Mouse (Mus musculus) MEL (cell line): ENCODE measurements at regions not wholly inside any gene's neighbourhood (a gene's known extent, or its start where the extent isn't known, plus 50 kb on each side); places are given as distances from the start of the nearest gene placed in this dataset.

ENCODE experiments used
- DNase-seq: peaks from one replicate; pipeline ENCODE4 v3.0.0; 2011; ENCODE audit warnings: low read depth, low spot score
- H3K27ac ChIP-seq: 2 replicates; pipeline ENCODE4 v1.5.1; 2012; ENCODE audit warnings: low read depth, mild to moderate bottlenecking, control low read depth, low read length, moderate library complexity; ENCODE audit not compliant: control insufficient read depth
- H3K27me3 ChIP-seq, 2 experiments: fragments of 150-350 bp in 1 of 2; sonication (generic) in 1 of 2; 2 replicates each; pipeline ENCODE4 v1.6.1; 2012; ENCODE audit warnings: low read length in 2 of 2, mild to moderate bottlenecking in 2 of 2, improper control_type of control experiment in 1 of 2, moderate library complexity in 1 of 2; ENCODE audit not compliant: insufficient read depth in 2 of 2, control insufficient read depth in 1 of 2
- H3K36me3 ChIP-seq, 2 experiments: 2 replicates each; pipeline ENCODE4 v1.6.1; 2012 to 2014; ENCODE audit warnings: low read length in 2 of 2, improper control_type of control experiment in 1 of 2, inconsistent platforms in 1 of 2, mild to moderate bottlenecking in 1 of 2; ENCODE audit not compliant: insufficient read depth in 2 of 2, control insufficient read depth in 1 of 2
- H3K4me1 ChIP-seq, 2 experiments: fragments of 150-350 bp in 1 of 2; sonication (generic) in 1 of 2; 2 replicates each; pipeline ENCODE4 v1.6.1; 2012; ENCODE audit warnings: low read length in 2 of 2, improper control_type of control experiment in 1 of 2, mild to moderate bottlenecking in 1 of 2; ENCODE audit not compliant: insufficient read depth in 2 of 2, control insufficient read depth in 1 of 2
- H3K4me3 ChIP-seq, 2 experiments: fragments of 150-350 bp in 1 of 2; sonication (generic) in 1 of 2; 2 replicates each; pipeline ENCODE4 v1.5.1; 2012; ENCODE audit warnings: low read depth in 2 of 2, low read length in 2 of 2, mild to moderate bottlenecking in 2 of 2, moderate library complexity in 2 of 2, control low read depth in 1 of 2, improper control_type of control experiment in 1 of 2; ENCODE audit not compliant: control insufficient read depth in 1 of 2, insufficient read depth in 1 of 2
- H3K79me2 ChIP-seq: 2 replicates; pipeline ENCODE4 v1.6.1; 2012; ENCODE audit warnings: mild to moderate bottlenecking, low read length, moderate library complexity; ENCODE audit not compliant: control insufficient read depth, poor library complexity, insufficient read depth
- H3K9ac ChIP-seq: 2 replicates; pipeline ENCODE4 v1.6.1; 2012; ENCODE audit warnings: low read depth, mild to moderate bottlenecking, control low read depth, low read length, moderate library complexity; ENCODE audit not compliant: control insufficient read depth, poor library complexity, severe bottlenecking
- H3K9me3 ChIP-seq: fragments of 150-350 bp; sonication (generic); replicated peaks from 2 replicates; pipeline ENCODE4 v1.6.1; 2012; ENCODE audit warnings: mild to moderate bottlenecking, low read length, improper control_type of control experiment, moderate library complexity; ENCODE audit not compliant: insufficient read depth
- BHLHE40 ChIP-seq: IDR thresholded peaks from 2 replicates; pipeline ENCODE4 v1.6.1; 2012; ENCODE audit warnings: low read depth, mild to moderate bottlenecking, inconsistent platforms, low read length, improper control_type of control experiment, borderline replicate concordance
- CHD2 ChIP-seq: IDR thresholded peaks from 2 replicates; pipeline ENCODE4 v1.6.1; 2011; ENCODE audit warnings: low read length, improper control_type of control experiment
- E2F4 ChIP-seq: IDR thresholded peaks from 2 replicates; pipeline ENCODE4 v1.6.1; 2011; ENCODE audit warnings: low read depth, low read length, improper control_type of control experiment, borderline replicate concordance
- ELF1 ChIP-seq: IDR thresholded peaks from 2 replicates; pipeline ENCODE4 v1.6.1; 2014; ENCODE audit warnings: low read depth, mild to moderate bottlenecking, inconsistent platforms, low read length, improper control_type of control experiment, moderate library complexity
- EP300 ChIP-seq, 2 experiments: IDR thresholded peaks; 2 replicates each; pipeline ENCODE4 v1.6.1; 2011; ENCODE audit warnings: improper control_type of control experiment in 2 of 2, low read length in 2 of 2, low read depth in 1 of 2, mild to moderate bottlenecking in 1 of 2
- GATA1 ChIP-seq: IDR thresholded peaks from 2 replicates; pipeline ENCODE4 v1.6.1; 2011; ENCODE audit warnings: low read depth, low read length, improper control_type of control experiment
- KAT2A ChIP-seq: conservative IDR thresholded peaks from 2 replicates; pipeline ENCODE4 v1.6.1; 2012; ENCODE audit warnings: low read depth, low read length, improper control_type of control experiment, inconsistent platforms
- MAX ChIP-seq: IDR thresholded peaks from 2 replicates; pipeline ENCODE4 v1.6.1; 2011; ENCODE audit warnings: low read length, improper control_type of control experiment
- MAZ ChIP-seq: IDR thresholded peaks from 2 replicates; pipeline ENCODE4 v1.6.1; 2012; ENCODE audit warnings: low read depth, mild to moderate bottlenecking, inconsistent platforms, low read length, improper control_type of control experiment
- MXI1 ChIP-seq: IDR thresholded peaks from 2 replicates; pipeline ENCODE4 v1.6.1; 2011; ENCODE audit warnings: mild to moderate bottlenecking, low read depth, low read length, improper control_type of control experiment
- MYB ChIP-seq: IDR thresholded peaks from 2 replicates; pipeline ENCODE4 v1.6.1; 2011; ENCODE audit warnings: mild to moderate bottlenecking, low read depth, low read length, improper control_type of control experiment
- MYC ChIP-seq: IDR thresholded peaks from 2 replicates; pipeline ENCODE4 v1.6.1; 2011; ENCODE audit warnings: low read depth, mild to moderate bottlenecking, low read length, improper control_type of control experiment, moderate library complexity
- NRF1 ChIP-seq: IDR thresholded peaks from 2 replicates; pipeline ENCODE4 v1.6.1; 2014; ENCODE audit warnings: low read depth, mild to moderate bottlenecking, inconsistent platforms, low read length, improper control_type of control experiment, moderate library complexity; ENCODE audit not compliant: poor library complexity, insufficient read depth, severe bottlenecking
- POLR2A ChIP-seq, 2 experiments: IDR thresholded peaks; 2 replicates each; pipeline ENCODE4 v1.6.1; 2011 to 2012; ENCODE audit warnings: low read length in 2 of 2, mild to moderate bottlenecking in 2 of 2, control low read depth in 1 of 2, improper control_type of control experiment in 1 of 2, low read depth in 1 of 2, moderate library complexity in 1 of 2; ENCODE audit not compliant: control insufficient read depth in 1 of 2, insufficient read depth in 1 of 2, poor library complexity in 1 of 2
- POLR2AphosphoS2 ChIP-seq: IDR thresholded peaks from 2 replicates; pipeline ENCODE4 v1.6.1; 2011; ENCODE audit warnings: low read length, improper control_type of control experiment
- RAD21 ChIP-seq: IDR thresholded peaks from 2 replicates; pipeline ENCODE4 v1.6.1; 2011; ENCODE audit warnings: mild to moderate bottlenecking, low read depth, low read length, improper control_type of control experiment
- SIN3A ChIP-seq: IDR thresholded peaks from 2 replicates; pipeline ENCODE4 v1.6.1; 2012; ENCODE audit warnings: low read length, improper control_type of control experiment, inconsistent platforms
- SMC3 ChIP-seq: IDR thresholded peaks from 2 replicates; pipeline ENCODE4 v1.6.1; 2011; ENCODE audit warnings: low read depth, low read length, improper control_type of control experiment
- TAL1 ChIP-seq: IDR thresholded peaks from 2 replicates; pipeline ENCODE4 v1.6.1; 2012; ENCODE audit warnings: mild to moderate bottlenecking, inconsistent platforms, low read length, moderate library complexity, mixed read lengths
- TBP ChIP-seq: IDR thresholded peaks from 2 replicates; pipeline ENCODE4 v1.8.0; 2011; ENCODE audit warnings: low read depth, low read length, improper control_type of control experiment
- TCF12 ChIP-seq: IDR thresholded peaks from 2 replicates; pipeline ENCODE4 v1.6.1; 2014; ENCODE audit warnings: low read depth, mild to moderate bottlenecking, inconsistent platforms, low read length, improper control_type of control experiment, moderate library complexity
- UBTF ChIP-seq: IDR thresholded peaks from 2 replicates; pipeline ENCODE4 v1.6.1; 2012; ENCODE audit warnings: low read depth, mild to moderate bottlenecking, inconsistent platforms, low read length, improper control_type of control experiment, moderate library complexity, borderline replicate concordance; ENCODE audit not compliant: insufficient read depth
- USF1 ChIP-seq: IDR thresholded peaks from 2 replicates; pipeline ENCODE4 v1.6.1; 2014; ENCODE audit warnings: low read depth, mild to moderate bottlenecking, inconsistent platforms, low read length, improper control_type of control experiment, moderate library complexity
- USF2 ChIP-seq, 2 experiments: IDR thresholded peaks; 2 replicates each; pipeline ENCODE4 v1.6.1; 2011 to 2012; ENCODE audit warnings: improper control_type of control experiment in 2 of 2, low read length in 2 of 2, borderline replicate concordance in 1 of 2, inconsistent platforms in 1 of 2, low read depth in 1 of 2, mild to moderate bottlenecking in 1 of 2; ENCODE audit not compliant: insufficient read depth in 1 of 2
- ZC3H11A ChIP-seq: IDR thresholded peaks from 2 replicates; pipeline ENCODE4 v1.6.1; 2012; ENCODE audit warnings: low read depth, mild to moderate bottlenecking, inconsistent platforms, low read length, improper control_type of control experiment
- ZKSCAN1 ChIP-seq: IDR thresholded peaks from 2 replicates; pipeline ENCODE4 v1.6.1; 2012; ENCODE audit warnings: low read depth, mild to moderate bottlenecking, inconsistent platforms, low read length, improper control_type of control experiment, moderate library complexity
- ZMIZ1 ChIP-seq: IDR thresholded peaks from 2 replicates; pipeline ENCODE4 v1.6.1; 2012; ENCODE audit warnings: low read depth, mild to moderate bottlenecking, inconsistent platforms, low read length, improper control_type of control experiment, moderate library complexity

DNA sequence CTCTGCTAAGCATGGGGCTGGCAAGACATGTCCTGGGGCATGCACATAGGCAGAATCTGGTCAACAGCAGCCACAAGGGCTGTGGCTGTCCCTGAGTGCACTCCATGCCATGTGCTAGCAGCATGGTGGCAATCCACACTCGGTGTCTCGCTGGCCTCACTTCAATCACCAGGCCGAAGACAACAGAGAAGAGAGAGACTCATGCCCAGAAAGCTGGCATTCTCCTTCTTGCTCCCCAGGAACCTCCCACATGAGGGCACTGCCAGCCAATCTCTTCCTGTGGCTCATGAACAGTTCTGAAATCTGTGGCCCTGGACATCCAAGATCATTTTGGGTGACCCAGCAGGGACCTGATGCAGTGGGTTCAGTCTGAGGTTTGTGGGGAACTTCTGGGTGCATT lies 74.5 kb upstream of the Gm26897 start:
- TF ChIP-seq CHD2, result no peak
- TF ChIP-seq MAX, result no peak
- TF ChIP-seq GATA1, result no peak
- no peak for TF ChIP-seq POLR2AphosphoS2
- TF ChIP-seq UBTF, result no peak
- no peak for TF ChIP-seq E2F4
- no peak for TF ChIP-seq BHLHE40
- TF ChIP-seq NRF1, result no peak
- no peak for TF ChIP-seq ELF1
- no peak for TF ChIP-seq ZKSCAN1
- no peak for TF ChIP-seq USF2 (IDR thresholded peaks at IDR 0.05; ENCODE audit: borderline replicate concordance in 1 of 2, insufficient read depth in 1 of 2, low read depth in 1 of 2, low read length in 2 of 2)
- no peak for TF ChIP-seq SMC3
- no peak for TF ChIP-seq ZMIZ1
- no peak for TF ChIP-seq MXI1
- no peak for TF ChIP-seq ZC3H11A
- TF ChIP-seq TCF12, result no peak
- TF ChIP-seq TBP, result no peak
- Histone ChIP-seq H3K79me2 (no peaks in the 10 kb centered on the region), H3K4me3 (no peak overlapping the region), H3K27me3 (no peaks in the 10 kb centered on the region), H3K9ac (no peak overlapping the region), H3K9me3 (no peaks in the 10 kb centered on the region), H3K36me3 (no peaks in the 10 kb centered on the region), H3K27ac (no peak overlapping the region), H3K4me1 (no peaks in the 10 kb centered on the region)
- no peak for DNase-seq

DNA sequence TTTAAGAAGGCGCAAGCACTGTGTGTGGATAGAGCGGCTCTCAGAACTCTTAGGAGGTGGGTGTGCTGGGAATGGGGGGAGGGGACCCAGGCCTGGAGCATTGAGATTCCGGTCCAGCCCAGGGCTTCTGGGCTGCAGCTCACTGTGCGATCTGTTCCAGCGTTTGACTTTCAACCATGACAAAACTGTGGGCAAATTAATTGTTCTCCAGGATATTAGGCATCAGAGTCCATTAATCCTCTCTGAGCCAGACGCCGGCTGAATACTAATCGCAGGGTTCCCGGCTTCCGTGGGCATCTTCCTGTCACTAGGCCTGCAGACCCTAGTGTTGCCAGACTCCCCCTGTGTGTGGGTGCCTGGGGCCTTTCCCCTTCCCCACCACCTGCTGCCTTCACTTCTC lies 73.3 kb upstream of the Gm26897 start:
- DNase-seq, result no peak
- Histone ChIP-seq H3K4me1 (no peaks in the 10 kb centered on the region), H3K9ac (no peak overlapping the region), H3K36me3 (no peaks in the 10 kb centered on the region), H3K27ac (no peak overlapping the region), H3K9me3 (no peaks in the 10 kb centered on the region), H3K27me3 (no peaks in the 10 kb centered on the region), H3K79me2 (no peaks in the 10 kb centered on the region), H3K4me3 (no peak overlapping the region)
- TF ChIP-seq SIN3A (no peak), MYB (no peak), SMC3 (no peak), CHD2 (no peak), TAL1 (no peak), MYC (no peak), ZKSCAN1 (no peak), USF1 (no peak), POLR2AphosphoS2 (no peak), RAD21 (no peak), MAZ (no peak), USF2 (IDR thresholded peaks at IDR 0.05; ENCODE audit: borderline replicate concordance in 1 of 2, insufficient read depth in 1 of 2, low read depth in 1 of 2, low read length in 2 of 2) (no peak), NRF1 (no peak), BHLHE40 (no peak), EP300 (IDR thresholded peaks at IDR 0.05; ENCODE audit: low read depth in 1 of 2, low read length in 2 of 2) (no peak), POLR2A (IDR thresholded peaks at IDR 0.05; ENCODE audit: control insufficient read depth in 1 of 2, insufficient read depth in 1 of 2, low read depth in 1 of 2, low read length in 2 of 2, poor library complexity in 1 of 2) (no peak), KAT2A (no peak)
